Mouse (Mus musculus) hindbrain, embryonic 11.5 days (tissue): ENCODE data around the gene Igf1r. TPM values are rescaled to one million over a fixed set of nuclear protein-coding genes. Genes with fewer than 3 reads are reported as not detected.

ENCODE experiments used
- ATAC-seq: fragments of 200-750 bp; cut with Nextera tagmentation; 2 replicates; pipeline ENCODE4 v1.8.0; 2017; ENCODE audit warnings: mild to moderate bottlenecking, moderate TSS enrichment, moderate library complexity; ENCODE audit not compliant: low FRiP score
- DNase-seq: peaks from one replicate; pipeline ENCODE4 v3.0.0-alpha.2; 2015; ENCODE audit warnings: low spot score
- H3K27ac ChIP-seq: fragments of 300-500 bp; sonication (generic); 2 replicates; pipeline ENCODE4 v1.5.1; 2014; ENCODE audit warnings: mild to moderate bottlenecking, low read depth, low read length
- H3K27me3 ChIP-seq: fragments of 300-500 bp; sonication (generic); 2 replicates; pipeline ENCODE4 v1.6.1; 2014; ENCODE audit warnings: mild to moderate bottlenecking, low read length, moderate library complexity, mixed read lengths; ENCODE audit not compliant: control insufficient read depth, insufficient read depth
- H3K36me3 ChIP-seq: fragments of 300-500 bp; sonication (generic); 2 replicates; pipeline ENCODE4 v1.6.1; 2014; ENCODE audit warnings: mild to moderate bottlenecking, low read length, moderate library complexity, mixed read lengths; ENCODE audit not compliant: control insufficient read depth, insufficient read depth
- H3K4me1 ChIP-seq: fragments of 300-500 bp; sonication (generic); replicated peaks from 2 replicates; pipeline ENCODE4 v1.6.1; 2014; ENCODE audit warnings: low read length, mixed read lengths; ENCODE audit not compliant: control insufficient read depth, insufficient read depth
- H3K4me2 ChIP-seq: fragments of 300-500 bp; sonication (generic); replicated peaks from 2 replicates; pipeline ENCODE4 v1.6.1; 2014; ENCODE audit warnings: mild to moderate bottlenecking, low read depth, low read length
- H3K4me3 ChIP-seq: fragments of 300-500 bp; sonication (generic); 2 replicates; pipeline ENCODE4 v1.5.1; 2014; ENCODE audit warnings: low read depth, low read length
- H3K9ac ChIP-seq: fragments of 300-500 bp; sonication (generic); 2 replicates; pipeline ENCODE4 v1.6.1; 2014; ENCODE audit warnings: low read depth, low read length
- H3K9me3 ChIP-seq: fragments of 300-500 bp; sonication (generic); 2 replicates; pipeline ENCODE4 v1.6.1; 2016; ENCODE audit warnings: low read length; ENCODE audit not compliant: control insufficient read depth
- WGBS: fragments of 180-500 bp; shearing (Covaris S2); extraction: QIAGEN DNeasy Blood & Tissue Kit; methylation state at CpG from one replicate; pipeline ENCODE4 v1.1.7; 2014; 5-methylcytosine and 5-hydroxymethylcytosine counted together
- polyA plus RNA-seq: library from polyadenylated mRNA; unstranded; fragments of >200 nt; fragmentation: Nextera tagmentation; extraction: Ambion mirVana; gene quantifications from 2 replicates; pipeline ENCODE4 v1.2.1, GENCODE M21; 2014

The Igf1r gene
- polyA plus RNA-seq, 1 experiment from 2014 or later, result 35.7 TPM

GRCm38 (mm10) chr7:68125347-68125746 is 172.7 kb downstream of the Igf1r start:
- Histone ChIP-seq H3K9ac (no peak overlapping the region), H3K4me2 (no peak overlapping the region), H3K9me3 (no peaks in the 10 kb centered on the region), H3K27me3 (no peaks in the 10 kb centered on the region), H3K4me3 (no peak overlapping the region), H3K4me1 (peaks cover 2% of the 10 kb centered on the region; the same call in 1 of the 2 replicates), H3K27ac (no peak overlapping the region), H3K36me3 (no peaks in the 10 kb centered on the region)
- ATAC-seq (no peak), DNase-seq (no peak)
- WGBS, result 89% methylated on average over 2 of the region's 2 CpGs

DNA sequence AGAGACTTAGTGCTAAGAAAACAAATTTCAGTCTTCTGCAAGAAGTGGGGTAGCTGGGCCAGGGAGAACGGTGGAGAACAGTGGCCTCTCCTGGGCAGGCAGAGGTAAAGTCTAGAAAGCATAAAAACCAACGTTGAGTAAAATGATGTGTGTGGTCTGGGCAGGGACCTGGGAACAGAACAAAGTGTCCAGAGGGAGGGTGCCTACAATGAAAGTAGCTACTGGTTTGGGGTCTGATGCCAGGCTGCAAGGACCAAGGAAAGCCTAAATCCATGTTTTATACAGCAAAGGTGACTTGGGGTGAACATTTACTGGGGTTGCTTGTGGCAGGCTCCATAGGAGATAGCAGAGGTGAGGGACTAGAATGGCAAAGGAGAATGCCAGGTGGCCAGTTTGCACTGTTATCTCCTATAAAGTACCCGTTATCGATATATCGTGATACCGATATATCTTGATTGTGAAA is 175.2 kb downstream of the Igf1r start:
- H3K27ac ChIP-seq, result no peak overlapping the region
- H3K4me3 ChIP-seq, result no peak overlapping the region
- no peak overlapping the region for H3K9ac ChIP-seq
- no peaks in the 10 kb centered on the region for H3K27me3 ChIP-seq
- peak; percentile 15 for DNase-seq
- no peaks in the 10 kb centered on the region for H3K36me3 ChIP-seq
- peaks cover 5% of the 10 kb centered on the region; the same call in 1 of the 2 replicates for H3K4me1 ChIP-seq
- peak overlapping the region; percentile 74; the same call in 1 of the 2 replicates for H3K4me2 ChIP-seq
- WGBS, result 42% methylated on average over 6 of the region's 6 CpGs
- ATAC-seq, result no peak
- no peaks in the 10 kb centered on the region for H3K9me3 ChIP-seq

- H3K9ac ChIP-seq, result peak overlapping the region; percentile 46
- H3K4me3 ChIP-seq, result peak overlapping the region; percentile 49
- peaks cover 5% of the 10 kb centered on the region; the same call in 1 of the 2 replicates for H3K4me1 ChIP-seq
- H3K9me3 ChIP-seq, result no peaks in the 10 kb centered on the region
- DNase-seq, result peak; percentile 43
- no peak for ATAC-seq
- WGBS, result 14% methylated on average over 7 of the region's 7 CpGs
- H3K36me3 ChIP-seq, result no peaks in the 10 kb centered on the region
- H3K4me2 ChIP-seq, result peak overlapping the region; percentile 74
- no peak overlapping the region for H3K27ac ChIP-seq
- H3K27me3 ChIP-seq, result no peaks in the 10 kb centered on the region
Observed at GRCm38 (mm10) chr7:68128271-68128674, 175.6 kb downstream of the Igf1r start.

DNA sequence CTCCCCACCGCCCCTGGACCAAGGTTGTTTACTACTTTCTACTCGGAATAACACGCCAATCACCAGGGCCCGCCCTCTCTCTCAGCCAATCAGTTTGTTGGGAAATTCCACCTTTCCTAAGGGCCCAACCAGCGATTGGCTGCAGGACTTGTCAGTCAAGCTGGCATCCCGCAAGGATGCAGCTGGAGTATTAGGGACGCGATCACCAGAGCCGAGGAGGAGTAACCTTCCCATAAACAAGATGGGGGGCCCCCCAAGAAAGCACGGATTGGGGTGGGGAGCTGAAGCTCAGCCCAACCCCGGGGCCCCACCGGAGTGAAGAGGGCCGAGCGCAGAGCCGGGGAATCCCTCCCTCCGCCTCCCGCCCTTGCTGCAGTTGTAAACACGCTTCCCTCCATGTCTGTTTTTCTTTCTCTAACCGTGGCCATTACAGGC is 176.5 kb downstream of the Igf1r start:
- ATAC-seq, result peak; percentile 94
- H3K4me1 ChIP-seq, result peaks cover 5% of the 10 kb centered on the region; the same call in 1 of the 2 replicates
- peak; percentile 98 for DNase-seq

GRCm38 (mm10) chr7:68129546-68130253 is 177.1 kb downstream of the Igf1r start:
- DNase-seq (peak; percentile 92), ATAC-seq (peak; percentile 48)
- Histone ChIP-seq H3K4me3 (peak overlapping the region; percentile 49), H3K9ac (peak overlapping the region; percentile 40), H3K27ac (peak overlapping the region; percentile 63), H3K4me2 (peak overlapping the region; percentile 74), H3K9me3 (no peaks in the 10 kb centered on the region), H3K27me3 (no peaks in the 10 kb centered on the region), H3K4me1 (peaks cover 5% of the 10 kb centered on the region; the same call in 1 of the 2 replicates), H3K36me3 (no peaks in the 10 kb centered on the region)
- 4% methylated on average over 19 of the region's 19 CpGs for WGBS

More for the DNA sequence above, 176.5 kb downstream of the Igf1r start:
- H3K9me3 ChIP-seq, result no peaks in the 10 kb centered on the region
- peak overlapping the region; percentile 63 for H3K27ac ChIP-seq
- H3K4me2 ChIP-seq, result peak overlapping the region; percentile 74
- H3K27me3 ChIP-seq, result no peaks in the 10 kb centered on the region
- peak overlapping the region; percentile 46 for H3K9ac ChIP-seq
- no peaks in the 10 kb centered on the region for H3K36me3 ChIP-seq
- H3K4me3 ChIP-seq, result peak overlapping the region; percentile 49
- under 1% methylated on average over 19 of the region's 19 CpGs for WGBS

DNA sequence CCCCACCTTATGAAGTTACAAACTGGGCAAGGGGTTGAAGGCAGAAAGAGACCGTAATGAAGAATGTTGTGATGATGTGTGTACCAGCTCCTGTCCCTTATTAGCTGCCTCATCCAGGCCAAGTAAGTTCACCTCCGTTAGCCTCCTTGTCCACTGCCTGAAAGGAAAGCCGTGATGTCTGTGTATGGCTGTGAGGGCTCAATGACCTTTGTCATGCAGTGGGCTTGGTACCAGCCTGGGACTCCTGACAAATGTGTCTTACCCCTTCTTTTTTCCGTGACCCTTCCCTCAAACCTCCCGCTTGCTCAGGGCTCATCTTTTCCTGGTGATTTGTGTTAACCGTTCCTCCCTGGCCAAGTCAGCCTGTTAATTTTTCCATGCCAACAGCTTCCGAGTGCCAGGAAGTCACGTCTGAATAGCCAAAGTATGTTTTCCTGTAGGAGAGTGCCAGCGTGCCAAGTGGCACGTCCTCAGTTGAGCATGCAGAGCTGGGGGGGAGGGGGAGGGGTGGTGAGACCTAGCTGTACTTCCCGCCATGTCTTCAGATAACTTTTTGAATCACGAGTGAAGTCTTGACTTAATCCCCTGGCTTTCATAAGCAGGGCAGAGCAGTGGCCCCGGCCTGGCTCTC is 178.4 kb downstream of the Igf1r start:
- Histone ChIP-seq H3K27me3 (no peaks in the 10 kb centered on the region), H3K4me3 (no peak overlapping the region), H3K4me2 (no peak overlapping the region), H3K27ac (no peak overlapping the region), H3K9ac (no peak overlapping the region), H3K36me3 (no peaks in the 10 kb centered on the region), H3K4me1 (peaks cover 5% of the 10 kb centered on the region; the same call in 1 of the 2 replicates), H3K9me3 (no peaks in the 10 kb centered on the region)
- 81% methylated on average over 13 of the region's 13 CpGs for WGBS
- ATAC-seq, result no peak
- no peak for DNase-seq

- DNase-seq (no peak), ATAC-seq (no peak)
- no peak overlapping the region for H3K4me2 ChIP-seq
- H3K27me3 ChIP-seq, result no peaks in the 10 kb centered on the region
- H3K4me1 ChIP-seq, result 0 out of 2 replicates have a peak, but pooled peaks cover 3% of the 10 kb centered on the region
- H3K9me3 ChIP-seq, result no peaks in the 10 kb centered on the region
- H3K36me3 ChIP-seq, result no peaks in the 10 kb centered on the region
- no peak overlapping the region for H3K4me3 ChIP-seq
- WGBS, result 41% methylated on average over 6 of the region's 6 CpGs
- no peak overlapping the region for H3K9ac ChIP-seq
- no peak overlapping the region for H3K27ac ChIP-seq
Observed at GRCm38 (mm10) chr7:68133679-68134078, 181.1 kb downstream of the Igf1r start.

GRCm38 (mm10) chr7:68134948-68135347 is 182.3 kb downstream of the Igf1r start:
- Histone ChIP-seq H3K4me3 (no peak overlapping the region), H3K27ac (no peak overlapping the region), H3K36me3 (no peaks in the 10 kb centered on the region), H3K9me3 (no peaks in the 10 kb centered on the region), H3K4me2 (no peak overlapping the region), H3K9ac (no peak overlapping the region), H3K4me1 (0 out of 2 replicates have a peak, but pooled peaks cover 3% of the 10 kb centered on the region), H3K27me3 (no peaks in the 10 kb centered on the region)
- DNase-seq (no peak), ATAC-seq (no peak)
- WGBS, result 91% methylated on average over 16 of the region's 16 CpGs
